Mouse (Mus musculus) yolk sac, embryonic 10.5 days (tissue): Measurements from ENCODE around the gene Tulp4.
"Not testable (repeated sequence)": the region's sequence is repeated elsewhere in the genome, so short reads cannot be mapped to it uniquely, and the experiment has no call there.

Experiments
- DNase-seq: peaks from one replicate; pipeline ENCODE4 v3.0.0-alpha.2; 2017; ENCODE audit warnings: low spot score

Tulp4 gene

DNA sequence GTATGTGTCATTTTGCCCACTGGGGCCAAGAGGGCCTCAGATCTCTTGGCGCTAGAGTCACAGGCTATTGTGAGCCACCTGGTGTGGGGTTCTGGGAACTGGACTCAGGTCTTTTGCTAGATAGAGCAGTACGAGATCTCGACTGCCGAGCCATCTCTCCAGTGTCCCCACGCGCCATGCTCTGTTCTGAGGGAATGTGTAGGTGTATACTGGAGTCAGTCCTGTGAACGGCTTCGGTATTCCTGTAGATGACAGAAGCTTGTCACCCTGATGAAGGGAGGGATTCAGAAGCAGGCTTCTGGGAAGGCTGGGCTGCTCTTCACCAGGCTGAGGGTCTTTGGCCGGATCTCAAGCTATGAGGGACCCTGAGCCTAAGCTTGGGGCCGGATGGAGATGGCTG lies 173.5 kb downstream of the Tulp4 start:
- DNase-seq: not testable (repeated sequence)

DNA sequence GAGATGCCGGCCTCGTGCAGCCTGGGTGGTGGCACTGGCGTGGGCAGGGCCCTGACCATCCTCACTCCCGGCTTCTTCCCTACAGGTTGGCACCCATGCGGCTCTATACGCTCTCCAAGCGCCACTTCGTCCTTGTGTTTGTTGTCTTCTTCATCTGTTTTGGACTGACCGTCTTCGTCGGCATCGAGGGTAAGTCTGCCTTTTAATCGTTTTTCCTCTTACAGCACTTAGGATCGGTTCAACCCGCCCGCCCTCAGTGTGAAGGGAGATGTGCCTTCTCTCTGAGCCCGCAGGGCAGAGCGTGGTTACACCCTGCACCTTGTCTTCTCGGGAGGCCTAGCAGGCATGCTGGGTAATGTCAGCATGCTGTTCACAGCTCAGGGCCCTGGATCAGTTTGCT lies 174.3 kb downstream of the Tulp4 start:
- not testable (repeated sequence) for DNase-seq

DNA sequence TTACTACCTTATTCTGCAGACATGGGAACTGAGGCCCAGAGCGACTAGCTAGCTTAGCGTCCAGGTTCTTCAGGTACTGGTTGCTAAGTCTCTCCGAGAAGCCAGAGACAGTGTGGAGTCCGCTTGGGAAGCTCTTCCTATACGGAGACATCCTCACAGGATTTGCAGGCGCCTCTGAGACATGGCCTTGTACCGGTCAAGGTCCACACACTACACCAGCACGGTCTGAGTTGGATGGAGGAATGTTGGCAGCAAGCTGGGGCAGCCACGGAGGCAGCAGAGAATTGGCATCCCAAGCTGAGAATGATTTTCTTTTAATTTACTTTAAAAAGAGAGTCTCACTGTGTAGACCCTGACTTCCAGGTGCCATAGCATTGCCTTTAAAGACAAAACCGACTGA lies 176.9 kb downstream of the Tulp4 start:
- not testable (repeated sequence) for DNase-seq

DNA sequence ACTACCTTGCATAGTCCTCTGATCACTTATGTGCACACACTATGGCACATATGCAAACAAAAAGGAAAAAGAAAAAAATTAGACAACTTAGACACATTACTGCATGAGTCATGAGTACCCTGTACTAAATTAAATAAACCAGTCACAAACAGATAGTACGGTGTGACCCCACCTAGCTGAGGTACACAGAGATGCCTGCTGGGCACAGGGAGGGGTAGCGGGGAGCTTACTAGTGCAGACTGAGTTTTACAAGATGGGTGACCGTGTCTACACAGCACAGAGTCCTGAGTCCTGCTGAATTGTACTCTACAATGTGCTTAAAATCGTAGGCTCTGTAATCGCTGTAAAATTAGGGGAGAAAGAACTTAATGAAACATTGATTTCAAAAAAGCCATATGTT lies 179.9 kb downstream of the Tulp4 start:
- not testable (repeated sequence) for DNase-seq

DNA sequence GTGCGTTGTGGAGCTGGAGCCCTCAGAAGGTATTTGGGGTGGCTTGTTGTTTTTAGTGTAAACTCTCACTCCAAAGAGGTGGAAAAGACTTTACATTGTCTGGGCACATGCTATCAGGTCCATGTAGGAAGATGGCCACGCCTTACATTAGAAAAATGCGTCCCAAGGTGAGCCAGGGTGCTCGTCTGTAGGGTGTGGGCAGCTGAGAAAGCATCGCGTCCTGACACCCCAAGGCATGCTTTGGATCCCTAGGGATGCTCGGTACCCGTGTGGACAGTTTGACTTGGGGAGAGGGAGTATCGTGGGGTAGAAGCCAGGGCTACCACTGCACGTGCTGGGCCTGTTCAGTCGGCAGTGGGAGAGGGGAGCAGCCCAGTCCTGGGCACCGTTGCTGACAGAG lies 182.8 kb downstream of the Tulp4 start:
- not testable (repeated sequence) for DNase-seq

DNA sequence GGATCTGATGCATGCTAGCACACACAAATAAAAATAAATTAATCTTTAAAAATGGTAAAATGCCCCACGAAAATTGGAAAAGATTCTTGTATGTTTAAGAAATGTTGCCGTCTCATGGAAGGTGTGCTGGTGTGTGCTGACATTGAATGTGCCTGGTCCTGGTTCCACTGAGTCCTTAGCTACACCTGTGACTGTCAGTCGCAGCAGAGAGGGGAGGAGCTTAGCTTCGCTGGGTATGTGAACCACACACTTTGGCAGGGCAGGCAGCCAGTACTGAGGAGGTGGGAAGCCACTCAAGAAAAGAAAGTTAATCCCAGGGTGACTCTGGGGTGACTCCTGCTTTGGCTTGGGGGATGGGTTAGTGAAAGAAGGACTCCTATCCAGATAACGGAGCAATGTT lies 187.6 kb downstream of the Tulp4 start:
- DNase-seq: not testable (repeated sequence)

DNA sequence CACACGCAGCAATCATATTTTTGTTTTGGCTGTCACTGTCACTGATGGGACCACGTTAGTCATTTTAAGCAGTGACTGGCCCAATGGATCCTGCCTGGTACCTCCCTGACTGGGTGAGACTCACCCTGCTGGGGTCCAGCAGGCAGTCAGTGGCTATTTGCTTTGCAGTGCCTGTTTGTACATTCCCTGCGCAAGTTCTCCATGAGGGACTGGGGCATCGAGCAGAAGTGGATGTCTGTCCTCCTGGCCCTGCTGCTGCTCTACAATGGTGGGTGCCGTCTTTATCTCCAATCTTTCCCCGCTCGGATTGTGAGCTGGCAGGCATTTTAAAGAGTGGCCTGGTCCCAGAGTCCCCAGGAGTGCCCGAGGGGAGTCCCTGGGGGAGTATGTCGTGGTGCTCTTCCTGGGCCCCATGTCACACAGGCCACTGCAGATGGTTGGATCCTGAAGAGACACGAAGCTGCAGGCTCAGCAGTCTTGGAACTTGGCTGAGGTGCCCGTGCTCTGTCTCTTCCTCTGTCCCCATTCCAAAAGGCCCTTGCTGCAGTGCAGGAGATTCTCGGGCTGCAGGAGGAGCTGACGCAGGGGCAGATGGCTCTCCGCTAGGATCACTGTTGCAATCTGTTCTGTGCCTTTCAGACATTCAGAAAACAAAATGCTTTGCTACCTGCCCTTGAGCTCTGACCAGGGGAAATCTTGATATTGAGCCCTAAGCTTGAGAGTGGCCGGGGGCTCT lies 191.0 kb downstream of the Tulp4 start:
- DNase-seq: not testable (repeated sequence)

DNA sequence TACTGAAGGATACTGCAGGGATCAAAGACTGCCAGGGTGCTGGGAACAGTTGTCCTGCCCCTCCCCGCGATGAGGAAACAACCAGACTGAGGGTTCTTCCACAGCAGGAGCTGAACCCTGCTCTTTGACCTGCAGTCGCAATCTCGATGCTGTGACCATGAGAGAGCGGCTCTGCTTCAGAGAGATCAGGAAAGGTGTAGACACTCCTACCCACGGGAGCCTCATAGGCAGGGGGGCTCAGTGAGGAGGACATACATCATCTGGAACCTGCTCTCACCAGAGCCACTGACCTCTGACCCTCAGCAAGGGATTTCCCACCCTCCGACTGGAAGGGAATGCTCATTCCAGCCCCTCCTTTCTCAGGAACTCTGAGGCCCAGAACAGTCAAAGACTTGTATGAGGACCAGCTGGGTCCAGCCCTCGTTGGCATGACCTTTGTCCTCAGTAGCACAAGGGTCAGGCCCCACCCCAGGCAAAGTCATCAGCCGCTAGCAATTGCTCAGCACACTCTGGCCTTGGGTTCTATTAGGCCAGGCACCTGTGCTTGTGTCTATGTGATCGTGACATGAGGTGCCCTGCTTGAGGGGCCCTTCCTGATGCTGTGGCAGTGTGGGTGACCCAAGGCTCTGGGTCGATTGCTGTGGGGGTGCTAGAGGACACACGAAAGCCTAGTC lies 194.1 kb downstream of the Tulp4 start:
- DNase-seq: not testable (repeated sequence)
